Mouse (Mus musculus): Measurements from ENCODE around the gene Tekt5. TPM values are rescaled to one million over a fixed set of nuclear protein-coding genes. Genes with fewer than 3 reads are reported as not detected.

Tekt5 gene
- polyA plus RNA-seq, 1 experiment from 2014 or later: 1.0 TPM

DNA sequence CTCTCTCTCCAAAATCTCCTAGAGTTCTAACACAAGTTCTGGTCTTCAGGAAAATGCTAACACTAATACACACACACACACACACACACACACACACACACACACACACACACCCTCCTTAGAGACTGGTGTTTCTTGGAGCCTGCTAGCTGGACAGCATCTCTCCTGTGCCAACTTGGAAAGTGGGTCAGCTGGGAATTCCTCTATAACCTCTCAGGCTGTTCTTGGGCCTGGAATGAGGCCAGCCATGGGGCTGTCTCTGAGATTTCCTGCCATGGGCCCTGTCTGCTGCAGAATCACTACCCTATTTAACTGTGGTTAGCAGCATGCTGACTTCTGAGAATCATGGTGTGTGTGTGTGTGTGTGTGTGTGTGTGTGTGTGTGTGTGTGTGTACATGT is 40.3 kb downstream of the Tekt5 start:
- Histone ChIP-seq H3K9me3 (ENCODE audit: control insufficient read depth, low read depth, low read length) (no peaks in the 10 kb centered on the region), H3K4me3 (ENCODE audit: low read depth, low read length) (no peak overlapping the region), H3K4me2 (replicated peaks; ENCODE audit: low read depth, low read length) (no peak overlapping the region), H3K36me3 (ENCODE audit: control insufficient read depth, insufficient read depth, low read length) (no peaks in the 10 kb centered on the region), H3K4me1 (ENCODE audit: control insufficient read depth, insufficient read depth, low read length) (peaks cover 6% of the 10 kb centered on the region), H3K27ac (ENCODE audit: low read length) (no peak overlapping the region), H3K9ac (replicated peaks; ENCODE audit: low read depth, low read length) (no peak overlapping the region), H3K27me3 (ENCODE audit: control insufficient read depth, insufficient read depth, low read length) (no peaks in the 10 kb centered on the region)
- ATAC-seq (ENCODE audit: insufficient number of reproducible peaks, insufficient read depth, low FRiP score, low read depth): no peak

DNA sequence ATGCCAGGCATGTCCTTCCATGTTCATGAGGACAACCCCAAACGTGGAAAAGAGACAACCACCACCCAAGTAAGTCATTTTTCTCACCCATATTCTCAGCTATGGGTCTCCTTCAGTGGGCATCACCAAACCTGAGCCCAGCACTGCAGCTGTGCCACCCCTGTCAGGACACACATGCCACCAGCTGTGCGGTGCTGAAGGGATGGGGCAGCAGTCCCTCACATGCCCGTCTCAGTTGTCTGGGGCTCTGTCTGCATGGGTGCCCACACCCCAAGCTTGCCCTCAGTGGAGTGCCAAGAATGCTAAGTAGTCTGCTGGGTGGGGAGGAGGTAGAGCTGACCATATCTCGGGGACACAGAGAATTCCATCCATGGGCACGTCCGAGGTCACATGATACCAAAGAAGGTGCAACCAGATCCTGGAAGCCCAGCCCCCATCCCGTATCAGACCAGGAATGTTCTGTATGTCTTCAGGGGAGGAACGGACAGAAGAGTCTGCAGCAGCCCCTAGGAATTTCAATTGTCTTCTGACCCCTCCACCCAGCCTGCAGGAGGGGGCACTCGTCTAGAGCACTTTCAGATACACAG is 44.1 kb downstream of the Tekt5 start:
- no peak overlapping the region for H3K27ac ChIP-seq (ENCODE audit: low read length)
- no peaks in the 10 kb centered on the region for H3K27me3 ChIP-seq (ENCODE audit: control insufficient read depth, insufficient read depth, low read length)
- ATAC-seq (ENCODE audit: insufficient number of reproducible peaks, insufficient read depth, low FRiP score, low read depth): no peak
- H3K4me3 ChIP-seq (ENCODE audit: low read depth, low read length): no peak overlapping the region
- H3K9me3 ChIP-seq (ENCODE audit: control insufficient read depth, low read depth, low read length): no peaks in the 10 kb centered on the region
- no peak overlapping the region for H3K4me2 ChIP-seq (replicated peaks; ENCODE audit: low read depth, low read length)
- H3K4me1 ChIP-seq (ENCODE audit: control insufficient read depth, insufficient read depth, low read length): peaks cover 6% of the 10 kb centered on the region; the same call in 1 of the 2 replicates
- 51% methylated on average over 9 of the region's 9 CpGs for WGBS
- H3K9ac ChIP-seq (replicated peaks; ENCODE audit: low read depth, low read length): no peak overlapping the region
- H3K36me3 ChIP-seq (ENCODE audit: control insufficient read depth, insufficient read depth, low read length): no peaks in the 10 kb centered on the region

DNA sequence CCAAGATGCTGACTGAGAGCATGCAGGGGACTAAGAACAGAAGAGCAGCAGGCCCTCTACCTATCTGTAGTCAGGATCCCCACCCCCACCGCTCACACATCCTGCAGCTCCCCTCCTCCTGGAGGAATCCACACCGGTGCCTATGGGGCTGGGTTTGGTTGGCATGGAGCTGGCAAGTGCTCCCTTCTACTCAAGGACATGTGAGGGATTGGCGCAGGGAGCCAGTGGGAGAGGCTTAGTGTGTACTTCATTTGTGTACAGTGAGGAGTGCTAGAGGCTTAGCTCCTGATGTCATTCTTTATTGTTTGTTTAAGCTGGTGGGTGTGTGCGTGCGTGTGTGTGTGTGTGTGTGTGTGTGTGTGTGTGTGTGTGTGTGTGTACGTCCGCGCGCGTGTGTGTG is 45.4 kb downstream of the Tekt5 start:
- WGBS: 59% methylated on average over 10 of the region's 10 CpGs
- H3K4me3 ChIP-seq (ENCODE audit: low read depth, low read length): no peak overlapping the region
- no peaks in the 10 kb centered on the region for H3K27me3 ChIP-seq (ENCODE audit: control insufficient read depth, insufficient read depth, low read length)
- no peak overlapping the region for H3K4me2 ChIP-seq (replicated peaks; ENCODE audit: low read depth, low read length)
- peaks cover 6% of the 10 kb centered on the region; the same call in 1 of the 2 replicates for H3K4me1 ChIP-seq (ENCODE audit: control insufficient read depth, insufficient read depth, low read length)
- H3K27ac ChIP-seq (ENCODE audit: low read length): peak overlapping the region; percentile 74; the same call in 1 of the 2 replicates
- H3K9me3 ChIP-seq (ENCODE audit: control insufficient read depth, low read depth, low read length): no peaks in the 10 kb centered on the region
- H3K9ac ChIP-seq (replicated peaks; ENCODE audit: low read depth, low read length): no peak overlapping the region
- ATAC-seq (ENCODE audit: insufficient number of reproducible peaks, insufficient read depth, low FRiP score, low read depth): peak; percentile 85
- no peaks in the 10 kb centered on the region for H3K36me3 ChIP-seq (ENCODE audit: control insufficient read depth, insufficient read depth, low read length)

DNA sequence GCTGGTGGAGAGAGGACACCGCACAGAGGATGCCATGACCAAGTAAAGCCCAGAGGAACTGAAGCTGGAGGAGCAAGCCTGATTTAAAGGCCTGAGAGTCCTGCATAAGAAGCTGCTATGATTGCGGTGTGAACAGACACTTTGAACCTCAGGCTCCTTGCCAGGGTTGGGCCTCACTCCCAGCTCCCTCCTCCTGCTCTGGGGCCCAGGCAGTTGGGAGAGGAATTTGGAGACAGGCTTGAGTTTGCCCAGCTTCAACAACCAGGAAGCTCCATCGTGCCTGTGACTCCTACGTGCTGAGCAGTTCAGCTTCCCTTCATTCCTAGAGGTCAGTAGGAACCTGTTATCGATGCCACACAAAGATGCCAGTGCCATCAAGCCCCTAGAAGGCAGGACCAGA is 45.9 kb downstream of the Tekt5 start:
- 41% methylated on average over 5 of the region's 5 CpGs for WGBS
- Histone ChIP-seq H3K4me3 (ENCODE audit: low read depth, low read length) (no peak overlapping the region), H3K9ac (replicated peaks; ENCODE audit: low read depth, low read length) (no peak overlapping the region), H3K9me3 (ENCODE audit: control insufficient read depth, low read depth, low read length) (no peaks in the 10 kb centered on the region), H3K4me2 (replicated peaks; ENCODE audit: low read depth, low read length) (no peak overlapping the region), H3K4me1 (ENCODE audit: control insufficient read depth, insufficient read depth, low read length) (peaks cover 6% of the 10 kb centered on the region; the same call in 1 of the 2 replicates), H3K27ac (ENCODE audit: low read length) (peak overlapping the region; percentile 74), H3K36me3 (ENCODE audit: control insufficient read depth, insufficient read depth, low read length) (no peaks in the 10 kb centered on the region), H3K27me3 (ENCODE audit: control insufficient read depth, insufficient read depth, low read length) (no peaks in the 10 kb centered on the region)
- peak; percentile 42; the same call in 1 of the 2 replicates for ATAC-seq (ENCODE audit: insufficient number of reproducible peaks, insufficient read depth, low FRiP score, low read depth)

GRCm38 (mm10) chr16:10347551-10347950 is 47.7 kb downstream of the Tekt5 start:
- Histone ChIP-seq H3K9ac (replicated peaks; ENCODE audit: low read depth, low read length) (no peak overlapping the region), H3K4me3 (ENCODE audit: low read depth, low read length) (no peak overlapping the region), H3K4me2 (replicated peaks; ENCODE audit: low read depth, low read length) (no peak overlapping the region), H3K27me3 (ENCODE audit: control insufficient read depth, insufficient read depth, low read length) (no peaks in the 10 kb centered on the region), H3K4me1 (ENCODE audit: control insufficient read depth, insufficient read depth, low read length) (peaks cover 6% of the 10 kb centered on the region; the same call in 1 of the 2 replicates), H3K9me3 (ENCODE audit: control insufficient read depth, low read depth, low read length) (no peaks in the 10 kb centered on the region), H3K36me3 (ENCODE audit: control insufficient read depth, insufficient read depth, low read length) (no peaks in the 10 kb centered on the region), H3K27ac (ENCODE audit: low read length) (no peak overlapping the region)
- no peak; the same call in 1 of the 2 replicates for ATAC-seq (ENCODE audit: insufficient number of reproducible peaks, insufficient read depth, low FRiP score, low read depth)
- 77% methylated on average over 7 of the region's 7 CpGs for WGBS

GRCm38 (mm10) chr16:10341110-10341509 is 54.2 kb downstream of the Tekt5 start:
- H3K9ac ChIP-seq (replicated peaks; ENCODE audit: low read depth, low read length): no peak overlapping the region
- H3K4me3 ChIP-seq (ENCODE audit: low read depth, low read length): no peak overlapping the region
- H3K36me3 ChIP-seq (ENCODE audit: control insufficient read depth, insufficient read depth, low read length): no peaks in the 10 kb centered on the region
- no peak for ATAC-seq (ENCODE audit: insufficient number of reproducible peaks, insufficient read depth, low FRiP score, low read depth)
- H3K9me3 ChIP-seq (ENCODE audit: control insufficient read depth, low read depth, low read length): no peaks in the 10 kb centered on the region; the same call in 1 of the 2 replicates
- H3K27ac ChIP-seq (ENCODE audit: low read length): no peak overlapping the region
- no peak overlapping the region for H3K4me2 ChIP-seq (replicated peaks; ENCODE audit: low read depth, low read length)
- H3K4me1 ChIP-seq (ENCODE audit: control insufficient read depth, insufficient read depth, low read length): no peaks in the 10 kb centered on the region
- 59% methylated on average over 4 of the region's 4 CpGs for WGBS
- no peaks in the 10 kb centered on the region for H3K27me3 ChIP-seq (ENCODE audit: control insufficient read depth, insufficient read depth, low read length)

DNA sequence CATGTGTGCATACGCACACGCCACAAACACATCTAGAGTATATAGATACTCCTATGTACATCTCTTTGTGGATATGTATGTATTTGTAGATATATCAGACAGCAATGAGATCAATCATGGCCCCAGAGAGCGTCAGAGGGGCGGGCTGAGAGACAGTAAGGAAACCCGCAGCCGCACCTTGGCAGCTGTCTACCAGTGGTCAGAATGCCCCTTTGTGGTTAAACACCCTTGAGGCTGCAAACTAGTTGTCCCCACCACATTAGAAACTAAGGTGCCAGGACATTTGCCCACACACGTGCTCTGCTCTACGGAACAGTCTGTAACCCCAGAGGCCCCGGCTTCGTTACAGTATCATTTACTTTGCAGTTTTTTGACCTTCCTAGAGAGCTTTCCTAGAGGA is 55.4 kb downstream of the Tekt5 start:
- no peak for ATAC-seq (ENCODE audit: insufficient number of reproducible peaks, insufficient read depth, low FRiP score, low read depth)
- Histone ChIP-seq H3K9me3 (ENCODE audit: control insufficient read depth, low read depth, low read length) (no peaks in the 10 kb centered on the region; the same call in 1 of the 2 replicates), H3K4me1 (ENCODE audit: control insufficient read depth, insufficient read depth, low read length) (no peaks in the 10 kb centered on the region), H3K27me3 (ENCODE audit: control insufficient read depth, insufficient read depth, low read length) (no peaks in the 10 kb centered on the region), H3K4me2 (replicated peaks; ENCODE audit: low read depth, low read length) (no peak overlapping the region), H3K9ac (replicated peaks; ENCODE audit: low read depth, low read length) (no peak overlapping the region), H3K36me3 (ENCODE audit: control insufficient read depth, insufficient read depth, low read length) (no peaks in the 10 kb centered on the region), H3K27ac (ENCODE audit: low read length) (no peak overlapping the region), H3K4me3 (ENCODE audit: low read depth, low read length) (no peak overlapping the region)
- WGBS: 92% methylated on average over 10 of the region's 10 CpGs

DNA sequence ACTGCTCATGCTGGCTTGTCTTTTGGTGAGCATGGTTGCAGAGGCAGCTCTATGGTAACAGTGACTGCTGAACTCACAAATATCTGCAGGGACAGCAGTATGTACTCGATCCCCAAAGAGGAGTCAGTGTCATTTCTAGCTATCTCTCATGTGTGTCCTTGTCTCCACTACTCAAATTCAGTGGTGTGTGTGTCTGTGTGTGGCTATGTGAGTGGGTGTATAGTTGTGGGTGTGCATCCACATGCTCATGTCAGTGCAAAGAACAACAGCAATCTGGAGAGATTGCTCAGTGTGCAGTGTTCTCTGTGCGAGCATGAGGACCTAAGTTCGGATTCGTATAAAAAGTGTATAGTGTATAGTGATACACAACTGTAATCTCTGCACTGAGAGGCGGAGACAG is 56.7 kb downstream of the Tekt5 start:
- Histone ChIP-seq H3K9ac (replicated peaks; ENCODE audit: low read depth, low read length) (no peak overlapping the region), H3K27me3 (ENCODE audit: control insufficient read depth, insufficient read depth, low read length) (no peaks in the 10 kb centered on the region), H3K4me1 (ENCODE audit: control insufficient read depth, insufficient read depth, low read length) (no peaks in the 10 kb centered on the region), H3K9me3 (ENCODE audit: control insufficient read depth, low read depth, low read length) (no peaks in the 10 kb centered on the region; the same call in 1 of the 2 replicates), H3K27ac (ENCODE audit: low read length) (no peak overlapping the region), H3K4me3 (ENCODE audit: low read depth, low read length) (no peak overlapping the region), H3K4me2 (replicated peaks; ENCODE audit: low read depth, low read length) (no peak overlapping the region), H3K36me3 (ENCODE audit: control insufficient read depth, insufficient read depth, low read length) (no peaks in the 10 kb centered on the region)
- no peak for ATAC-seq (ENCODE audit: insufficient number of reproducible peaks, insufficient read depth, low FRiP score, low read depth)
- WGBS: 91% methylated on average over 5 of the region's 5 CpGs
